Mouse (Mus musculus) CD4-positive naive resting alpha-beta T cell, adult 57 days (primary cell): ENCODE results near the gene Coro1a. TPM values are rescaled to one million over a fixed set of nuclear protein-coding genes. Genes with fewer than 3 reads are reported as not detected.

Experiments used
- total RNA-seq: library from RNA; stranded (reverse); gene quantifications from one replicate; pipeline ENCODE4 v1.2.4, GENCODE M21; 2023

Coro1a gene
- total RNA-seq = 1,350 TPM

GRCm38 (mm10) chr7:126707442-126708174 lies at the start of gene Coro1a:
Coro1a (minus strand) TSS chr7:126707787.

GRCm38 (mm10) chr7:126695631-126696207 lies 11.9 kb downstream of the Coro1a start, which contains the start of gene Slx1b:
Slx1b (minus strand) TSS chr7:126695784.

GRCm38 (mm10) chr7:126695210-126695611 lies 12.4 kb downstream of the Coro1a start, which contains the start of gene Bola2:
Bola2 (plus strand) TSS chr7:126695401.

GRCm38 (mm10) chr7:126676207-126676606 lies 31.4 kb downstream of the Coro1a start, which contains the start of gene Sult1a1:
Sult1a1 (minus strand) TSS chr7:126676432.

Other genes starting within 250 kb of the Coro1a start
- 0.86 TPM for gene Atp2a1, start 244.7 kb downstream of the Coro1a start, total RNA-seq
- 95.6 TPM for gene Sh2b1, start 232.4 kb downstream of the Coro1a start, total RNA-seq
- 49.0 TPM for gene Tufm, start 220.4 kb downstream of the Coro1a start, total RNA-seq
- 222 TPM for gene Atxn2l, start 204.3 kb downstream of the Coro1a start, total RNA-seq
- 131 TPM for gene Eif3c, start 141.4 kb downstream of the Coro1a start, total RNA-seq
- 6.9 TPM for gene Apobr, start 122.8 kb downstream of the Coro1a start, total RNA-seq
- gene Cln3, start 122.0 kb downstream of the Coro1a start, total RNA-seq = 108 TPM
- gene Il27, start 112.8 kb downstream of the Coro1a start, total RNA-seq = not detected
- 1.3 TPM for gene Nupr1, start 76.9 kb downstream of the Coro1a start, total RNA-seq
- gene Sgf29, start 58.5 kb downstream of the Coro1a start, total RNA-seq = 70.0 TPM
- 0.44 TPM for gene Sult1a1, start 31.4 kb downstream of the Coro1a start, total RNA-seq
- gene Bola2, start 12.4 kb downstream of the Coro1a start, total RNA-seq = 186 TPM
- 10.8 TPM for gene Slx1b, start 12.0 kb downstream of the Coro1a start, total RNA-seq
- 47.4 TPM for gene Mapk3, start 51.8 kb upstream of the Coro1a start, total RNA-seq
- 5.8 TPM for gene Gdpd3, start 58.5 kb upstream of the Coro1a start, total RNA-seq
- gene Ypel3, start 69.2 kb upstream of the Coro1a start, total RNA-seq = 256 TPM
- gene Tbx6, start 73.7 kb upstream of the Coro1a start, total RNA-seq = 11.5 TPM
- 252 TPM for gene Ppp4c, start 84.7 kb upstream of the Coro1a start, total RNA-seq
- gene Fam57b, start 89.9 kb upstream of the Coro1a start, total RNA-seq = not detected
- not detected for gene 4930451I11Rik, start 123.9 kb upstream of the Coro1a start, total RNA-seq
- not detected for gene Doc2a, start 139.6 kb upstream of the Coro1a start, total RNA-seq
- gene Hirip3, start 154.2 kb upstream of the Coro1a start, total RNA-seq = 19.3 TPM
- 63.0 TPM for gene Ino80e, start 154.6 kb upstream of the Coro1a start, total RNA-seq
- gene Taok2, start 176.9 kb upstream of the Coro1a start, total RNA-seq = 94.6 TPM
- gene Tmem219, start 215.1 kb upstream of the Coro1a start, total RNA-seq = 36.1 TPM
- gene Kctd13, start 221.1 kb upstream of the Coro1a start, total RNA-seq = 39.6 TPM
- not detected for gene Asphd1, start 241.8 kb upstream of the Coro1a start, total RNA-seq
- gene Sez6l2, start 242.8 kb upstream of the Coro1a start, total RNA-seq = 9.2 TPM